Mouse (Mus musculus): ENCODE results near the gene Nexn. TPM values are rescaled to one million over a fixed set of nuclear protein-coding genes. Genes with fewer than 3 reads are reported as not detected.
A peak's percentile ranks its signal among the peaks of the same experiment; 100 is the strongest.

The Nexn gene
- polyA plus RNA-seq, 1 experiment from 2014 or later = 37.9 TPM

GRCm38 (mm10) chr3:152204577-152204976 lies 61.6 kb downstream of the Nexn start:
- ATAC-seq (ENCODE audit: low FRiP score, low TSS enrichment) = peak; percentile 53; the same call in 1 of the 2 replicates
- DNase-seq (ENCODE audit: low spot score) = no peak
- 62% methylated on average over 3 of the region's 3 CpGs for WGBS

GRCm38 (mm10) chr3:152203996-152204395 lies 62.2 kb downstream of the Nexn start:
- Histone ChIP-seq H3K4me2 (replicated peaks; ENCODE audit: low read depth) (no peak overlapping the region), H3K4me1 (replicated peaks; ENCODE audit: control insufficient read depth, insufficient read depth) (no peaks in the 10 kb centered on the region), H3K27me3 (ENCODE audit: control insufficient read depth, insufficient read depth, low read length) (no peaks in the 10 kb centered on the region), H3K9ac (ENCODE audit: low read length) (no peak overlapping the region), H3K9me3 (ENCODE audit: control insufficient read depth, low read length) (no peaks in the 10 kb centered on the region), H3K36me3 (ENCODE audit: control insufficient read depth, insufficient read depth, low read length) (no peaks in the 10 kb centered on the region), H3K27ac (replicated peaks) (no peak overlapping the region), H3K4me3 (ENCODE audit: low read depth, low read length) (no peak overlapping the region)
- no peak for DNase-seq (ENCODE audit: low spot score)
- no peak for ATAC-seq (ENCODE audit: low FRiP score, low TSS enrichment)
- WGBS = 60% methylated on average over 3 of the region's 3 CpGs
- TF ChIP-seq EP300 (optimal IDR thresholded peaks at IDR 0.05) (no peak), CTCF (IDR thresholded peaks at IDR 0.05; ENCODE audit: low read depth) (no peak)

More at GRCm38 (mm10) chr3:152204577-152204976, 61.6 kb downstream of the Nexn start:
- Histone ChIP-seq H3K9me3 (ENCODE audit: control insufficient read depth, low read length) (no peaks in the 10 kb centered on the region), H3K4me2 (replicated peaks; ENCODE audit: low read depth) (no peak overlapping the region), H3K27me3 (ENCODE audit: control insufficient read depth, insufficient read depth, low read length) (no peaks in the 10 kb centered on the region), H3K27ac (replicated peaks) (no peak overlapping the region), H3K4me3 (ENCODE audit: low read depth, low read length) (no peak overlapping the region), H3K4me1 (replicated peaks; ENCODE audit: control insufficient read depth, insufficient read depth) (no peaks in the 10 kb centered on the region), H3K36me3 (ENCODE audit: control insufficient read depth, insufficient read depth, low read length) (no peaks in the 10 kb centered on the region), H3K9ac (ENCODE audit: low read length) (no peak overlapping the region)
- TF ChIP-seq CTCF (IDR thresholded peaks at IDR 0.05; ENCODE audit: low read depth) = no peak
- TF ChIP-seq EP300 (optimal IDR thresholded peaks at IDR 0.05) = no peak

GRCm38 (mm10) chr3:152203411-152203810 lies 62.7 kb downstream of the Nexn start:
- H3K4me2 ChIP-seq (replicated peaks; ENCODE audit: low read depth) = no peak overlapping the region
- H3K4me1 ChIP-seq (replicated peaks; ENCODE audit: control insufficient read depth, insufficient read depth) = no peaks in the 10 kb centered on the region
- no peak for TF ChIP-seq EP300 (optimal IDR thresholded peaks at IDR 0.05)
- TF ChIP-seq CTCF (IDR thresholded peaks at IDR 0.05; ENCODE audit: low read depth) = no peak
- H3K9ac ChIP-seq (ENCODE audit: low read length) = no peak overlapping the region
- no peaks in the 10 kb centered on the region for H3K27me3 ChIP-seq (ENCODE audit: control insufficient read depth, insufficient read depth, low read length)
- no peak overlapping the region for H3K27ac ChIP-seq (replicated peaks)
- H3K9me3 ChIP-seq (ENCODE audit: control insufficient read depth, low read length) = no peaks in the 10 kb centered on the region
- no peak overlapping the region for H3K4me3 ChIP-seq (ENCODE audit: low read depth, low read length)
- no peak for ATAC-seq (ENCODE audit: low FRiP score, low TSS enrichment)
- 86% methylated on average over 6 of the region's 6 CpGs for WGBS
- no peak for DNase-seq (ENCODE audit: low spot score)
- H3K36me3 ChIP-seq (ENCODE audit: control insufficient read depth, insufficient read depth, low read length) = no peaks in the 10 kb centered on the region

GRCm38 (mm10) chr3:152202942-152203341 lies 63.2 kb downstream of the Nexn start:
- Histone ChIP-seq H3K4me2 (replicated peaks; ENCODE audit: low read depth) (no peak overlapping the region), H3K9me3 (ENCODE audit: control insufficient read depth, low read length) (no peaks in the 10 kb centered on the region), H3K9ac (ENCODE audit: low read length) (no peak overlapping the region), H3K4me1 (replicated peaks; ENCODE audit: control insufficient read depth, insufficient read depth) (no peaks in the 10 kb centered on the region), H3K27me3 (ENCODE audit: control insufficient read depth, insufficient read depth, low read length) (no peaks in the 10 kb centered on the region), H3K36me3 (ENCODE audit: control insufficient read depth, insufficient read depth, low read length) (no peaks in the 10 kb centered on the region), H3K27ac (replicated peaks) (no peak overlapping the region), H3K4me3 (ENCODE audit: low read depth, low read length) (no peak overlapping the region)
- ATAC-seq (ENCODE audit: low FRiP score, low TSS enrichment) (no peak), DNase-seq (ENCODE audit: low spot score) (no peak)
- TF ChIP-seq EP300 (optimal IDR thresholded peaks at IDR 0.05) (no peak), CTCF (IDR thresholded peaks at IDR 0.05; ENCODE audit: low read depth) (no peak)

GRCm38 (mm10) chr3:152201651-152202050 lies 64.5 kb downstream of the Nexn start:
- H3K9ac ChIP-seq (ENCODE audit: low read length) = no peak overlapping the region
- no peaks in the 10 kb centered on the region for H3K27me3 ChIP-seq (ENCODE audit: control insufficient read depth, insufficient read depth, low read length)
- no peaks in the 10 kb centered on the region for H3K4me1 ChIP-seq (replicated peaks; ENCODE audit: control insufficient read depth, insufficient read depth)
- H3K4me3 ChIP-seq (ENCODE audit: low read depth, low read length) = no peak overlapping the region
- ATAC-seq (ENCODE audit: low FRiP score, low TSS enrichment) (no peak), DNase-seq (ENCODE audit: low spot score) (no peak)
- H3K4me2 ChIP-seq (replicated peaks; ENCODE audit: low read depth) = no peak overlapping the region
- H3K27ac ChIP-seq (replicated peaks) = no peak overlapping the region
- WGBS = 72% methylated on average over 2 of the region's 2 CpGs
- TF ChIP-seq CTCF (IDR thresholded peaks at IDR 0.05; ENCODE audit: low read depth) (no peak), EP300 (optimal IDR thresholded peaks at IDR 0.05) (no peak)
- no peaks in the 10 kb centered on the region for H3K36me3 ChIP-seq (ENCODE audit: control insufficient read depth, insufficient read depth, low read length)
- no peaks in the 10 kb centered on the region for H3K9me3 ChIP-seq (ENCODE audit: control insufficient read depth, low read length)

- DNase-seq (ENCODE audit: low spot score) (no peak), ATAC-seq (ENCODE audit: low FRiP score, low TSS enrichment) (0 out of 2 replicates have a peak, but pooled peaks have one; percentile 60)
- Histone ChIP-seq H3K4me3 (ENCODE audit: low read depth, low read length) (no peak overlapping the region), H3K27me3 (ENCODE audit: control insufficient read depth, insufficient read depth, low read length) (no peaks in the 10 kb centered on the region), H3K27ac (replicated peaks) (no peak overlapping the region), H3K36me3 (ENCODE audit: control insufficient read depth, insufficient read depth, low read length) (no peaks in the 10 kb centered on the region), H3K4me1 (replicated peaks; ENCODE audit: control insufficient read depth, insufficient read depth) (no peaks in the 10 kb centered on the region), H3K4me2 (replicated peaks; ENCODE audit: low read depth) (no peak overlapping the region), H3K9ac (ENCODE audit: low read length) (no peak overlapping the region), H3K9me3 (ENCODE audit: control insufficient read depth, low read length) (no peaks in the 10 kb centered on the region)
- WGBS = 81% methylated on average over 3 of the region's 3 CpGs
- TF ChIP-seq CTCF (IDR thresholded peaks at IDR 0.05; ENCODE audit: low read depth) (no peak), EP300 (optimal IDR thresholded peaks at IDR 0.05) (no peak)
Measured at GRCm38 (mm10) chr3:152201181-152201580, 65.0 kb downstream of the Nexn start.

Data from stomach, postnatal 0 days (tissue).